8 mouse cellular contexts compared by ENCODE assay signal in genomic region chr7:122133338-122133625, GRCm38 (mm10). TPM values are rescaled to one million over a fixed set of nuclear protein-coding genes. Genes with fewer than 3 reads are reported as not detected.
A peak's percentile ranks its signal among the peaks of the same experiment; 100 is the strongest.
DNase-seq lines count a peak whose midpoint lies in the region; ATAC-seq and TF ChIP-seq lines count a peak whose summit lies in the region.

No protein-coding gene starts in this region.

- H3K27me3 ChIP-seq in heart, embryonic 11.5 days (ENCODE audit: control insufficient read depth, insufficient read depth, low read length), result no peaks in the 10 kb centered on the region
- H3K27me3 ChIP-seq in CH12.LX (replicated peaks), result no peaks in the 10 kb centered on the region
- H3K27me3 ChIP-seq in forebrain, embryonic 15.5 days, result no peaks in the 10 kb centered on the region
- H3K27me3 ChIP-seq in liver, embryonic 15.5 days, result no peaks in the 10 kb centered on the region

- H3K9me3 ChIP-seq in heart, embryonic 11.5 days (replicated peaks; ENCODE audit: control insufficient read depth, low read length), result no peaks in the 10 kb centered on the region
- H3K9me3 ChIP-seq in CH12.LX (replicated peaks; ENCODE audit: low read length), result no peaks in the 10 kb centered on the region
- H3K9me3 ChIP-seq in forebrain, embryonic 15.5 days, result no peaks in the 10 kb centered on the region
- H3K9me3 ChIP-seq in liver, embryonic 15.5 days (replicated peaks), result no peaks in the 10 kb centered on the region

- 0 out of 2 replicates have a peak, but pooled peaks cover 3% of the 10 kb centered on the region for H3K4me1 ChIP-seq in heart, embryonic 11.5 days (ENCODE audit: control insufficient read depth, insufficient read depth, low read length)
- H3K4me1 ChIP-seq in CH12.LX (ENCODE audit: control insufficient read depth in 1 of 2, insufficient read depth in 2 of 2), result peaks cover 0 to 34% of the 10 kb centered on the region in 2 experiments; a peak in 3 of 4 replicates
- peaks cover 23% of the 10 kb centered on the region for H3K4me1 ChIP-seq in forebrain, embryonic 15.5 days
- H3K4me1 ChIP-seq in liver, embryonic 15.5 days (replicated peaks), result peaks cover 21% of the 10 kb centered on the region

- in situ Hi-C loops in CH12.LX (cut with MboI; ENCODE audit: low pct_ligation_motif_present, low pct_unique_long_range_greater_than_20kb, low sequenced_read_pairs), result no loop called here

- ATAC-seq in heart, embryonic 11.5 days (replicated peaks; ENCODE audit: insufficient number of reproducible peaks, low FRiP score, low TSS enrichment), result no peak
- ATAC-seq in forebrain, embryonic 15.5 days (replicated peaks), result no peak; the same call in none of the 2 replicates
- ATAC-seq in liver, embryonic 15.5 days (ENCODE audit: insufficient read depth), result no peak

- H3K27ac ChIP-seq in heart, embryonic 11.5 days (ENCODE audit: low read depth, low read length), result peak overlapping the region; percentile 57; the same call in 1 of the 2 replicates
- peak overlapping the region; percentile 41; the same call in 1 of the 2 replicates for H3K27ac ChIP-seq in CH12.LX (ENCODE audit: insufficient read depth, low read depth)
- peak overlapping the region; percentile 73 for H3K27ac ChIP-seq in forebrain, embryonic 15.5 days (replicated peaks)
- H3K27ac ChIP-seq in liver, embryonic 15.5 days (replicated peaks), result peak overlapping the region; percentile 86

- no peak for TF ChIP-seq EP300 in CH12.LX (IDR thresholded peaks at IDR 0.05; ENCODE audit: low read length)

- no peak for TF ChIP-seq RAD21 in CH12.LX (IDR thresholded peaks at IDR 0.05; ENCODE audit: low read depth, low read length)

- peaks cover 2% of the 10 kb centered on the region for H3K36me3 ChIP-seq in heart, embryonic 11.5 days (ENCODE audit: control insufficient read depth, insufficient read depth, low read length)
- peaks cover 22 to 57% of the 10 kb centered on the region in 2 experiments for H3K36me3 ChIP-seq in CH12.LX (replicated peaks in 1 of 2; ENCODE audit: control insufficient read depth in 1 of 2, insufficient read depth in 1 of 2, low read length in 1 of 2)
- H3K36me3 ChIP-seq in forebrain, embryonic 15.5 days, result peaks cover 34% of the 10 kb centered on the region
- H3K36me3 ChIP-seq in liver, embryonic 15.5 days (replicated peaks), result peaks cover 53% of the 10 kb centered on the region

- dilution Hi-C loops in CH12.LX (cut with MboI; ENCODE audit: extremely low pct_ligation_motif_present, extremely low pct_unique_long_range_greater_than_20kb, low sequenced_read_pairs), result no loop called here

- TF ChIP-seq CTCF in CH12.LX (conservative IDR thresholded peaks at IDR 0.05 in 1 of 2, IDR thresholded peaks at IDR 0.05 in 1 of 2; ENCODE audit: low read depth in 2 of 2, low read length in 2 of 2), result no peak

- WGBS in heart, embryonic 11.5 days (ENCODE audit: insufficient replicate concordance), result 15% methylated on average over 8 of the region's 8 CpGs
- 18% methylated on average over 8 of the region's 8 CpGs for WGBS in forebrain, embryonic 15.5 days
- 12% methylated on average over 8 of the region's 8 CpGs for WGBS in liver, embryonic 15.5 days (ENCODE audit: insufficient replicate concordance)

- H3K4me3 ChIP-seq in heart, embryonic 11.5 days (ENCODE audit: low read depth, low read length), result peak overlapping the region; percentile 68
- H3K4me3 ChIP-seq in CH12.LX (replicated peaks in 1 of 3; ENCODE audit: low read depth in 2 of 3, low read length in 2 of 3, poor library complexity in 1 of 3), result peak overlapping the region; percentile 88 to 99 (median 96)
- H3K4me3 ChIP-seq in forebrain, embryonic 15.5 days, result peak overlapping the region; percentile 89
- peak overlapping the region; percentile 97 for H3K4me3 ChIP-seq in liver, embryonic 15.5 days (replicated peaks)

- TF ChIP-seq POLR2A in CH12.LX (IDR thresholded peaks at IDR 0.05; ENCODE audit: low read depth, low read length), result no peak

- peak overlapping the region; percentile 82 for H3K9ac ChIP-seq in heart, embryonic 11.5 days (ENCODE audit: low read depth, low read length)
- peak overlapping the region; percentile 79 for H3K9ac ChIP-seq in CH12.LX (ENCODE audit: insufficient read depth, low read depth)
- H3K9ac ChIP-seq in forebrain, embryonic 15.5 days (replicated peaks), result peak overlapping the region; percentile 88
- peak overlapping the region; percentile 92 for H3K9ac ChIP-seq in liver, embryonic 15.5 days

- no peak for DNase-seq in heart, postnatal 4 days
- DNase-seq in CH12.LX (ENCODE audit: extremely low read depth), result no peak
- no peak for DNase-seq in MN1 (ENCODE audit: low spot score)
- DNase-seq in right cerebral cortex, postnatal 14 days, result no peak
- no peak for DNase-seq in left cerebral cortex, adult 9 months (ENCODE audit: low spot score in 2 of 2)

- H3K4me2 ChIP-seq in heart, embryonic 11.5 days, result peak overlapping the region; percentile 71
- no peak overlapping the region for H3K4me2 ChIP-seq in CH12.LX (ENCODE audit: insufficient read depth, low read depth, poor library complexity, severe bottlenecking)
- H3K4me2 ChIP-seq in forebrain, embryonic 15.5 days (replicated peaks), result peak overlapping the region; percentile 66
- peak overlapping the region; percentile 70 for H3K4me2 ChIP-seq in liver, embryonic 15.5 days

- peaks cover 21% of the 10 kb centered on the region for H3K79me2 ChIP-seq in CH12.LX (replicated peaks; ENCODE audit: control insufficient read depth, extremely low read depth, insufficient read depth, poor library complexity, severe bottlenecking)

TF ChIP-seq in CH12.LX, 34 proteins besides CTCF, POLR2A, EP300 and RAD21 (continues in another document):
- TF ChIP-seq JUN (IDR thresholded peaks at IDR 0.05; ENCODE audit: insufficient read depth, low read depth, low read length) (no peak), RCOR1 (conservative IDR thresholded peaks at IDR 0.05; ENCODE audit: low read depth, low read length) (no peak), SIN3A (IDR thresholded peaks at IDR 0.05; ENCODE audit: low read length) (no peak), USF1 (IDR thresholded peaks at IDR 0.05; ENCODE audit: low read depth, low read length) (no peak), TBP (conservative IDR thresholded peaks at IDR 0.05; ENCODE audit: low read depth, low read length) (no peak), ZC3H11A (IDR thresholded peaks at IDR 0.05; ENCODE audit: low read depth, low read length) (no peak), MAFK (IDR thresholded peaks at IDR 0.05; ENCODE audit: insufficient replicate concordance, low read length) (no peak), MAX (IDR thresholded peaks at IDR 0.05; ENCODE audit: low read length) (no peak), MXI1 (IDR thresholded peaks at IDR 0.05; ENCODE audit: low read depth, low read length) (no peak), POLR2AphosphoS2 (IDR thresholded peaks at IDR 0.05; ENCODE audit: low read depth, low read length) (no peak), ZNF384 (IDR thresholded peaks at IDR 0.05; ENCODE audit: low read depth, low read length) (no peak), NRF1 (IDR thresholded peaks at IDR 0.05; ENCODE audit: low read depth, low read length) (no peak), BHLHE40 (IDR thresholded peaks at IDR 0.05; ENCODE audit: low read depth, low read length) (no peak), E2F4 (IDR thresholded peaks at IDR 0.05; ENCODE audit: insufficient replicate concordance, low read depth, low read length) (no peak)

RNA-seq across cellular contexts. Expression of gene Dctn5, which starts 0.4 kb away (rescaled TPM):
- 78.7 and 85.7 TPM in 2 replicates for polyA plus RNA-seq in heart, embryonic 11.5 days (2014; fragmentation: Nextera tagmentation; extraction: Ambion mirVana)
- total RNA-seq in heart, postnatal 4 days (2021), result 10 to 100 TPM; 35.1 to 36.2 TPM
- 54.3 and 56.5 TPM in 2 replicates for total RNA-seq in CH12.LX (2012; rRNA removed)
- 62.7 and 64.6 TPM in 2 replicates for total RNA-seq in CH12.LX (2014; rRNA removed)
- polyA plus RNA-seq in CH12.LX (2012; ENCODE audit: insufficient read length, low read depth), result 74.7 and 76.7 TPM in 2 replicates
- 155 and 160 TPM in 2 replicates for polyA plus RNA-seq in forebrain, embryonic 15.5 days (2015; fragmentation: Nextera tagmentation; extraction: Ambion mirVana)
- polyA plus RNA-seq in liver, embryonic 15.5 days (2015; fragmentation: Nextera tagmentation; extraction: Ambion mirVana), result 45.5 and 47.0 TPM in 2 replicates

RNA-seq across cellular contexts. Expression of gene Palb2, which starts 0.5 kb away (rescaled TPM):
- 12.6 and 13.9 TPM in 2 replicates for polyA plus RNA-seq in heart, embryonic 11.5 days (2014; fragmentation: Nextera tagmentation; extraction: Ambion mirVana)
- 1 to 10 TPM; 4.0 to 4.2 TPM for total RNA-seq in heart, postnatal 4 days (2021)
- 11.7 and 14.4 TPM in 2 replicates for total RNA-seq in CH12.LX (2012; rRNA removed)
- 13.6 and 14.0 TPM in 2 replicates for total RNA-seq in CH12.LX (2014; rRNA removed)
- 14.6 and 17.5 TPM in 2 replicates for polyA plus RNA-seq in CH12.LX (2012; ENCODE audit: insufficient read length, low read depth)
- polyA plus RNA-seq in forebrain, embryonic 15.5 days (2015; fragmentation: Nextera tagmentation; extraction: Ambion mirVana), result 8.0 and 8.7 TPM in 2 replicates
- 10.2 and 11.9 TPM in 2 replicates for polyA plus RNA-seq in liver, embryonic 15.5 days (2015; fragmentation: Nextera tagmentation; extraction: Ambion mirVana)

RNA-seq across cellular contexts. Expression of gene Plk1, which starts 26.0 kb away (rescaled TPM):
- 81.2 and 86.3 TPM in 2 replicates for polyA plus RNA-seq in heart, embryonic 11.5 days (2014; fragmentation: Nextera tagmentation; extraction: Ambion mirVana)
- total RNA-seq in heart, postnatal 4 days (2021), result 10 to 100 TPM; 36.0 to 42.6 TPM
- total RNA-seq in CH12.LX (2012; rRNA removed) (44.4 and 53.4 TPM in 2 replicates), CH12.LX (2014; rRNA removed) (29.3 and 30.4 TPM in 2 replicates)
- polyA plus RNA-seq in CH12.LX (2012; ENCODE audit: insufficient read length, low read depth), result 129 and 144 TPM in 2 replicates
- polyA plus RNA-seq in forebrain, embryonic 15.5 days (2015; fragmentation: Nextera tagmentation; extraction: Ambion mirVana), result 50.9 and 62.2 TPM in 2 replicates
- 102 and 110 TPM in 2 replicates for polyA plus RNA-seq in liver, embryonic 15.5 days (2015; fragmentation: Nextera tagmentation; extraction: Ambion mirVana)

RNA-seq across cellular contexts. Expression of gene Ndufab1, which starts 31.6 kb away (rescaled TPM):
- polyA plus RNA-seq in heart, embryonic 11.5 days (2014; fragmentation: Nextera tagmentation; extraction: Ambion mirVana), result 1,202 and 1,222 TPM in 2 replicates
- total RNA-seq in heart, postnatal 4 days (2021), result 1,000 to 10,000 TPM; 1,113 to 1,195 TPM
- total RNA-seq in CH12.LX (2012; rRNA removed) (156 and 162 TPM in 2 replicates), CH12.LX (2014; rRNA removed) (248 and 268 TPM in 2 replicates)
- 302 and 366 TPM in 2 replicates for polyA plus RNA-seq in CH12.LX (2012; ENCODE audit: insufficient read length, low read depth)
- 525 and 527 TPM in 2 replicates for polyA plus RNA-seq in forebrain, embryonic 15.5 days (2015; fragmentation: Nextera tagmentation; extraction: Ambion mirVana)
- polyA plus RNA-seq in liver, embryonic 15.5 days (2015; fragmentation: Nextera tagmentation; extraction: Ambion mirVana), result 383 and 425 TPM in 2 replicates

RNA-seq across cellular contexts. Expression of gene Ern2, which starts 52.7 kb away (rescaled TPM):
- not detected in 2 replicates for polyA plus RNA-seq in heart, embryonic 11.5 days (2014; fragmentation: Nextera tagmentation; extraction: Ambion mirVana)
- total RNA-seq in heart, postnatal 4 days (2021), result not detected
- not detected in 2 replicates for total RNA-seq in CH12.LX (2012; rRNA removed)
- total RNA-seq in CH12.LX (2014; rRNA removed), result not detected in 2 replicates
- polyA plus RNA-seq in CH12.LX (2012; ENCODE audit: insufficient read length, low read depth), result not detected in 2 replicates
- 0.47 and 0.97 TPM in 2 replicates for polyA plus RNA-seq in forebrain, embryonic 15.5 days (2015; fragmentation: Nextera tagmentation; extraction: Ambion mirVana)
- 0.06 TPM in 1 of 2 replicates, not detected in the other for polyA plus RNA-seq in liver, embryonic 15.5 days (2015; fragmentation: Nextera tagmentation; extraction: Ambion mirVana)
